In the genomic region with DNA sequence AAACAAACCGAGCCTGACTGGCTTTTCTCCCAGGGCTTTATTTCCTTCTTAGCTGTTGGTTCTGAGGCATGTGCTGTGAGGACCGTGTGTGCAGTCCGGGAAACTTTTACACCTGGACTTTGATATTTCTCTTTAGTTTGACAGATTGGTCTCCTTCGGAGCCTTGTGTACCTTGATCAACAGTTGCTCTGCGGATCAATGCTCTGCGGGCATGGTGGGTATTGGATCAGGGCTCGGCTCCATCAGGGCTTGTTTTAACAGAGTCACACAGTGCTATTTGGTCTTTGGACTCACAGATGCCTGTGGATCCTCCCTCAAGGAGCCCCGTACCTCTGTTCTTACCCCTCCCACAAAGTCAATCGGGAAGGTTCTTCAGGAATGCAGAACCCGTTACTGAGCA, we compare ENCODE assay signal across 9 mouse cellular contexts. TPM values are rescaled to one million over a fixed set of nuclear protein-coding genes. Genes with fewer than 3 reads are reported as not detected.
A peak's percentile ranks its signal among the peaks of the same experiment; 100 is the strongest.
DNase-seq lines count a peak whose midpoint lies in the region; ATAC-seq and TF ChIP-seq lines count a peak whose summit lies in the region.
"Had no signal": no experiment of that assay in that cellular context is flagged by ENCODE, and none has a peak within 500 bp of the region (broad histone marks: within the 10 kb centered on the region; RNA-seq: fewer than 3 reads in every experiment).

No protein-coding gene starts in this region.

- peak; percentile 72 for ATAC-seq in intestine, embryonic 15.5 days
- ATAC-seq in liver, embryonic 16.5 days (ENCODE audit: low read depth): peak; percentile 47

- H3K36me3 ChIP-seq in E14TG2a.4 (ENCODE audit: insufficient read depth, low read length): no peaks in the 10 kb centered on the region
- H3K36me3 ChIP-seq in intestine, embryonic 15.5 days: no peaks in the 10 kb centered on the region
- H3K36me3 ChIP-seq in liver, embryonic 16.5 days (ENCODE audit: control insufficient read depth, insufficient read depth): no peaks in the 10 kb centered on the region

- H3K4me3 ChIP-seq in E14TG2a.4 (replicated peaks; ENCODE audit: low read length): peak overlapping the region; percentile 59; the same call in 1 of the 2 replicates
- peak overlapping the region; percentile 33; the same call in 1 of the 2 replicates for H3K4me3 ChIP-seq in intestine, embryonic 15.5 days (replicated peaks)
- peak overlapping the region; percentile 51; the same call in 1 of the 2 replicates for H3K4me3 ChIP-seq in liver, embryonic 16.5 days (ENCODE audit: low read depth, low read length)
- H3K4me3 ChIP-seq: erythroblast, embryonic 14.5 days had no signal

- no peaks in the 10 kb centered on the region for H3K9me3 ChIP-seq in E14TG2a.4 (ENCODE audit: low read length)
- H3K9me3 ChIP-seq in intestine, embryonic 15.5 days: no peaks in the 10 kb centered on the region
- no peaks in the 10 kb centered on the region for H3K9me3 ChIP-seq in liver, embryonic 16.5 days (replicated peaks; ENCODE audit: control insufficient read depth, low read length)
- H3K9me3 ChIP-seq: megakaryocyte, embryonic 14.5 days had no signal

- no peaks in the 10 kb centered on the region; the same call in 1 of the 2 replicates for H3K27me3 ChIP-seq in E14TG2a.4 (ENCODE audit: insufficient read depth, low read length)
- H3K27me3 ChIP-seq in intestine, embryonic 15.5 days (replicated peaks): no peaks in the 10 kb centered on the region
- no peaks in the 10 kb centered on the region for H3K27me3 ChIP-seq in liver, embryonic 16.5 days (ENCODE audit: control insufficient read depth, insufficient read depth, low read depth, low read length)

- peak; percentile 16 for DNase-seq in WW6 (ENCODE audit: low read depth, low spot score)
- no peak for DNase-seq in MN1 (ENCODE audit: low spot score)
- DNase-seq in frontal cortex, adult 2 months (ENCODE audit: extremely low spot score in 1 of 2, low spot score in 1 of 2): no peak
- no peak for DNase-seq in urinary bladder, postnatal 10 days (ENCODE audit: low spot score)

- 34% methylated on average over 10 of the region's 10 CpGs for WGBS in intestine, embryonic 15.5 days
- 51% methylated on average over 10 of the region's 10 CpGs for WGBS in liver, embryonic 16.5 days (ENCODE audit: insufficient replicate concordance)

- peak overlapping the region; percentile 71 for H3K4me2 ChIP-seq in intestine, embryonic 15.5 days (replicated peaks)
- peak overlapping the region; percentile 58 for H3K4me2 ChIP-seq in liver, embryonic 16.5 days (ENCODE audit: low read depth, low read length)

- H3K4me1 ChIP-seq in E14TG2a.4 (replicated peaks; ENCODE audit: low read depth, low read length): peaks cover 60% of the 10 kb centered on the region
- 0 out of 2 replicates have a peak, but pooled peaks cover 3% of the 10 kb centered on the region for H3K4me1 ChIP-seq in intestine, embryonic 15.5 days (replicated peaks)
- H3K4me1 ChIP-seq in liver, embryonic 16.5 days (ENCODE audit: control insufficient read depth, low read depth, low read length): no peaks in the 10 kb centered on the region

- no peak overlapping the region for H3K27ac ChIP-seq in intestine, embryonic 15.5 days
- no peak overlapping the region for H3K27ac ChIP-seq in liver, embryonic 16.5 days (ENCODE audit: low read length)

- no peak for TF ChIP-seq CTCF in E14TG2a.4 (conservative IDR thresholded peaks at IDR 0.05; ENCODE audit: low read length)

- H3K9ac ChIP-seq in intestine, embryonic 15.5 days: no peak overlapping the region
- no peak overlapping the region for H3K9ac ChIP-seq in liver, embryonic 16.5 days (ENCODE audit: low read depth, low read length)

RNA-seq across cellular contexts. Expression of gene Sult6b2, which starts 9.7 kb away (rescaled TPM):
- 20.9 and 24.9 TPM in 2 replicates for polyA plus RNA-seq in intestine, embryonic 15.5 days (2015; fragmentation: Nextera tagmentation; extraction: Ambion mirVana)
- 0.06 and 0.14 TPM in 2 replicates for polyA plus RNA-seq in liver, embryonic 16.5 days (2015; fragmentation: Nextera tagmentation; extraction: Ambion mirVana)
- polyA plus RNA-seq in frontal cortex, adult 2 months (2012; rRNA removed): 0.19 and 0.22 TPM in 2 replicates
- polyA plus RNA-seq: erythroblast, embryonic 14.5 days had no signal

RNA-seq across cellular contexts. Expression of gene Cmas, which starts 57.5 kb away (rescaled TPM):
- polyA plus RNA-seq in intestine, embryonic 15.5 days (2015; fragmentation: Nextera tagmentation; extraction: Ambion mirVana): 135 and 141 TPM in 2 replicates
- polyA plus RNA-seq in liver, embryonic 16.5 days (2015; fragmentation: Nextera tagmentation; extraction: Ambion mirVana): 156 and 159 TPM in 2 replicates
- polyA plus RNA-seq in frontal cortex, adult 2 months (2012; rRNA removed): 85.3 and 88.2 TPM in 2 replicates

Comparison
In these comparisons a context has a peak if more than half of its experiments do, and no peak if none do; other contexts are left out.
1. RNA of gene Sult6b2, which starts 9.7 kb away (polyA plus RNA-seq): 20.9 to 24.9 TPM in intestine, embryonic 15.5 days; 0.19 to 0.22 TPM in frontal cortex, adult 2 months and 0.06 to 0.14 TPM in liver, embryonic 16.5 days; every median in the first group is over 10 times any median in the second.
2. Peak in every context shown above with its lines, with median percentiles within 50 percentile points of each other: H3K4me3 ChIP-seq.